Mouse (Mus musculus) B cell, adult 2 months (primary cell): Measurements from ENCODE around the gene Prkar2a.
"Not testable (repeated sequence)": the region's sequence is repeated elsewhere in the genome, so short reads cannot be mapped to it uniquely, and the experiment has no call there.

Experiments used
- DNase-seq, 2 experiments: peaks; one replicate each; pipeline ENCODE4 v3.0.0; 2022

Gene Prkar2a

DNA sequence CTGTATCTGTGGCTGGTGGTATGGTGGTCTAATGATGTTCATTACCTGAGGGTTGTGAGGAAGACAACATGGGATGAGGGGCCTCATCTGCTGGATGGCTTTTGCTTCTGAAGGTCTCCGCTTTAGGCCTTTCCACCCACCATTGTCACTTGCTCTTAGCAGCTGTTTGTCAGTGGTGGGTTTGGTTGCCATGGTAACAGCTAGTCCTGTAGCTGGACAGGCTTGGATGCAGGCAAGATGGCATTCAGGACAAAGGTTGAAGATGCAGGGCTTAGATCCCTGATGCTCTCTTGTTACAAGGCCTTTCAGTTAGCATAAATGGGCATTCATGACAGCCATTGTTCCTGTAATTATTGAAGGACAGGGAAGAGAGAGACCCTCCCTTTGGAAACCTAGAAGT is at the start of gene Prkar2a:
Gene Prkar2a, plus strand, starts transcription at position 209 of the 400 bp plus-strand sequence.
- DNase-seq: no peak

DNA sequence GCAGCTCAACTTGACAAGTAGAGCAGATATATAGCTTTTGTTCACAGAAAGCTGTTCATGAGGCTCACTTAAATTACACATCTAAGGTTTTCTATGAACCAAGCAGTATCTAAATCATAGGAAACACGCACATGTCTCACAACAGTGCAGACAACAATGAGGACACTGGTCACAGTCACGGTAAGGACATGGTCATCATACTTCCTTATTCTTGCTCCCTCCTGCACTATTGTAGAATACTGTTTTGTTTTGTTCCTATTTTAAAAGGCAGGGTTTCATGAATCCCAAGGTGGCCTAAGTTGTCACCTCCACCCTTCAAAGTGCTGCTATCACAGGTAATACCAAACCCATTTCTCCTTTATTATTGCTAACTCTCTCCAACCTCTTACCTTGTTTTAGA is 49.3 kb upstream of the Prkar2a start:
- DNase-seq: no peak

DNA sequence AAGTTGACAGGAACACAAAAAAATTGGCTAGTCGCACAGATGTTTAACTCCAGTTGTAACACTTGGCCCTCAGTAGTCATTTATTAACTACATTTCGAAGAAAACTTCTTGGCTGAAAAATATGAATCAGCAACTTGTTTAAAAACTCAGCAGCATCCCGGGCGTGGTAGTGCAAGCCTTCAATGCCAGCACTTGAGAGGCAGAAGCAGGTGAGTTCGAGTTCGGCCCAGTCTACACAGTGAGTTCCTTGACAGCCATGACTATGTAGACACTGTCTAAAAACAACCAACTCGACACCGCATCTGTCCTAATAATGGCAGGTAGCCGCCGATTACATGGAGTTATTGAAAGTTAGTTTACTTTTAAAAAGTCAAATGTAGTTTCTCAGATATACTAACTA is 40.9 kb upstream of the Prkar2a start:
- DNase-seq: peak in 1 of 2 experiments; percentile 23

DNA sequence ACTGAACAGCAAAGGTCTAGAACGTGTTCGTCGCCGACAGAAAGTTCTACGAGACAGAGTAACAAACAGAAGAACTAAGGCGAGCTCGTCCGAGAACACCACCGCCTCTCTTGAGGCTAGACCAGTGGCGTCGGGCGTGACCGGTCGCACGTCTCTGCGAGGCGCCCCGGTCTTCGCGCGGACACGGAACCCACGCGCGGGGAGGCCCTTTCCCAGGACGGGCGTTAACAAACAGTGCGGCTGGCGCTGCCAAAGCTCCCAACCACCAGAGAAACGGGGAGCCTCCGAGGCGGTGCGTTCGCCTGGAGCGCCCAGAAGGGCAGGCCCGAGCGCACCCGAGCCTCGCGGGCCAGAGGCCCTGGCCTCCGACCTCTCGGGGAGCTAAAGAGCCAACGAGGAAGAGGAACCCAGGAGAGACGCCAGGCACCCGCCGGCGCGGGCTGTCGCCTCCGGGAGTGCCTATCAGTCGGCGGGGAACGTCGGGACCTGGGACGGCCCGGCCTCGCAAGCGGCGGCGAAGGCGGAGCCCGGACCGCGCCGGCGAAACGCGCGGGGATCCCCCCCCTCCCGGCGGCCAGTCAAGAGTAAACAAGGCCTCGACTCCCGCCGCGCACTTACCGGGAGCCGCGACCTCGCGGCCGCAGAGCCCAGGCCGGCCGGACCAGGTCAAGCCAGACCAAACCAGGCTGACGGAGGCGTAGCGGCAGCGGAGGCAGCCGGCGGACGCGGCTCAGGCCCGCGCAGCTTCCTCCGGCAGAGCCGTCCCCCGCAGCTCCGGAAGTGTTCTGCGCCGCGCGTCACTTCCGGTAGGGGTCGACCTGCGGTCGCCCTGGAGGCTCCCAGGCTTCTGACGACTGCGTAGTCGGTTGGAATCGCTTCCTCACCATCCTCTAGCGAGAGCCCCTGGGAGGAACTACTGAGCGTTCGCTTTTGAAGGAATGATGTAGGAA is 40.2 kb upstream of the Prkar2a start, which contains the start of gene Arih2:
Gene Arih2, minus strand, starts transcription at position 776 of the 950 bp plus-strand sequence.
- DNase-seq: peak; percentile 92 to 94

DNA sequence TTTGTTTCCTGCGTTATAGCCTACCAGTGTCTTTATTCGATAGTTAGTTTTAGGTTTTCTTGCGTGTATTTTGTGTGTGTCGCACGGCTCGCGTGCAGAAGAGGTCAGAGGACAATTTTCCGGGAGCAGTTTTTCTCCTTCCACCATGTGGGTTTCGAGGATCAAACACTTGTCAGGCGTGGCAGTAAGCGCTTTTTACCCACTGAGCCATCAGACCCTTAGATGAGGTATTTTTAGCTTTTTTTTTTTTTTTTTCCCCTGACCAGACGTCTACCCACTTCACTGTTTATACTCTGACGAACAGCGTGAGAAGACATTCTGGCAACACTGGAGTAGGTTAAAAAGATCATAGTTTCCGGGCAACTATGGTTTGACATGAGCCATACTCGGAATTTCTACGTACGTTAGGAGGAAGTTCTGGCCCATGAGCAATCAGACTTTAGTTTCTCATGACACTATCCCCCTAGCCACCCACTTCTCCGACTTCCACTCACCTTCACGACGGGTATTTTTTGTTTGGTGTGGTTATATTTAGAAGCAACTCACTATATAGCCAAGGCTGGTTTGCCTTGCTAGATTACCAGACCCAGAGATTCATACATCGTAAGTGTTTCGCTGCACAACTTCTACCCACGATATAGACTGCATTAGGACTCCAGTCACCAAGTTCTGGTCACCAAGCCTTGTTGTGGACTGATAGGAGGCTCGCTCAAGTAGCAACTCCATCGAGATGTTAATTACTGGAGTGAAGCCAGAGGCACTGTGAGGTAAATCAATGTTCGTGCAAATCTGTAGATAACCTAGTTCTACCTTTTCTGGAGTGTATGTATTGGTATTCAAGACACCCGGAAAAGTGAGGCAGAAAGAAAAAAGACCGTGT is 39.3 kb upstream of the Prkar2a start:
- DNase-seq: peak; percentile 39 to 46

DNA sequence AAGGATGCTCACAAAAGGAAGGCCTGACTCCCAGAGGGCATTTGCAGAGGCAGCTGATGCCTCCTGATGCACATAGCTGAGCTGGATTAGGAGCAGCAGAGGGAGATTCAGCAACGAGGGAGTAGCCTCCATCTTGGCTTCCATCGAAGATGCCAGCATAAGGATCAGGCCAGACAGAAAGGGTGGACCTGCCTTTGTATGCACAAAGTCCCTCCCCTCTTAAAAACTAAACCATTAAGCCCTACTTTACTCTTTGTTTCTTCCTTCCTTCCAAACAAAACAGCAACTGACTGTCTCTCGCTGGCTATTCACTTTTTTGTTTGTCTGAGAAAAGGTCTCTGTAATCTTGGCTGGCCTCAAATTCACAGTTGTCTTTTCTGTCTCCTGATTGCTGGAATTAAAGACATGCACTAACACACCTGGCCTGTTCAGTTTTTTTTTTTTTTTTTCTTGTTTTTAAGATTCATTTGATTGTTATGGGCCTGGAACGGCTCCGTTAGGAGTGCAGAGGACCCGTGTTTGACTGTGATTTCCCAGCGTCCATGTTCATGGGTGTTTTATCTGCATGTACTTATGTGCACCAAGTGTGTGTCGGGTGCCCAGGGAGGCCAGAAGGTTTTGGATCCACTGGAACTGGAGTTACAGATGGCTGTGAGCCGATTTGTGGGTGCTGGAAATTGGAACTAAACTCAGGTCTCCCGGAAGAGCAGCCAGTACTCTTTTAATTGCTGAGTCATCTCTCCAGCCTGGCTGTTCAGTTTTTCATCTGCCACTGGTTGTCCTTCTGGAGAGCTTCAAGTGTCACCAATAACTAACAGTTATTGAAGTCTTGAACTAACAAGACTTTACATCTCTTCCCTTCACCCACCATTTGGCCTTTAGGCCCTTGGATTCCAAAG is 34.3 kb upstream of the Prkar2a start:
- DNase-seq: no peak

DNA sequence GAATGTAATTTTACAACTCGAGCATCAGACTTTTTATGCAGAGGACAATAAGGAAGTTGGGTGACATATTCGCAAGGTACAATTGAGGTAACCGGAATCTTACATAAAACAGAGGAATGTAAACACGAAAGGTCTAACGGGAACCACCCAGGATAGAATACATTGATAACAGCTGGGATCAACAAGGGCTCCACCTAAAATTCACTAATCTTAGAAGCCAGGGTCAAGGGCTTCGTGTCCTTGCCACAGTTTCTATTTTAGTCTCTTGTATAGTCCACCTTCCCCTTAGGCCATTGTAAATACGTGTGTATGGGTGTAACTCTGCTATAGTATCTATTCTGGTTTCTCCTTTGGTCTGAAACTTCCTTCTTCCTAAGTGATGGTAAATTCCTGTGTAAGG is 33.2 kb upstream of the Prkar2a start:
- DNase-seq: not testable (repeated sequence)

DNA sequence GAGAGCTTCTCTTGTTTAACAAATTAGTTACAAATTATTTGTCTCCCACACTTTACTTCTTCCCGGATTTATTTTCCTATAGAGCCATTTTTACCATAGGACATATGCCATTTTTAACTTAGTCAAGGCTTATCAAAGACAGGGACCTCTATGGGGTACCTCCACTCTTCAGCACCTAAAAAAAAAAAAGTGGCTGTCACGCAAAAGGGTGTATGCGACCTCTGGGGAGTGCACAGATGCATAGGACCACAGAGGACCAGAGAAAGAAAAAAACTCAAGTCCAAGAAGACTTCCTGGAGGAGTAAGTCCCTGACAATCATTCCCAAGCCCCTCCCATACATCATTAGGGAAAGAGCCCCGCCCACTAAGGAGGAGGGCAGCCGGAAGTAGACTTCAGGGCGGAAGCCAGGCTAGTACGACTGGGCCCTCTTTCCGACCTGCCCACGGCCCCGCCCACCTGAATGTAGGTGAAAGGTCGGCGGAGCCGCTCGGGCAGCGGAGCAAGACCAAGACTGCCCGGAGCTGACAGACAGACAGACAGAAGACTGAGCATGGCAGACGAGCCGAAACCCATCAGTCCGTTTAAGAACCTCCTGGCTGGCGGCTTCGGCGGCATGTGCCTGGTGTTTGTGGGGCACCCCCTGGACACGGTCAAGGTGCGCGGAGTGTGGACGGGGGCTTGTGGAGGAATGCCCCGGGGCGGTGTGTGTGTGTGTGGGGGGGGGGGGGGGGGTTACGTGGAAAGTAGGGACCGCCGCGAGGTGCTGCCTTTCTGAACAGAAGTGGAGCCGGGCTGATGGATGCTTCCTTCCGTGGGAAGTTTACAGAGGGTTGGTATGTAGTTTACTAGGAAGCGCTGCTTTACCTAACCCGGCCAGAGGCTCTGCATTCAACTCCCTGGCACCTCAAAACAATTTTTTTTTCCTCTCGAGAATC is 27.2 kb upstream of the Prkar2a start, which contains the start of gene Slc25a20:
Gene Slc25a20, plus strand, starts transcription at position 412 of the 936 bp plus-strand sequence.
- peak; percentile 83 to 85 for DNase-seq

DNA sequence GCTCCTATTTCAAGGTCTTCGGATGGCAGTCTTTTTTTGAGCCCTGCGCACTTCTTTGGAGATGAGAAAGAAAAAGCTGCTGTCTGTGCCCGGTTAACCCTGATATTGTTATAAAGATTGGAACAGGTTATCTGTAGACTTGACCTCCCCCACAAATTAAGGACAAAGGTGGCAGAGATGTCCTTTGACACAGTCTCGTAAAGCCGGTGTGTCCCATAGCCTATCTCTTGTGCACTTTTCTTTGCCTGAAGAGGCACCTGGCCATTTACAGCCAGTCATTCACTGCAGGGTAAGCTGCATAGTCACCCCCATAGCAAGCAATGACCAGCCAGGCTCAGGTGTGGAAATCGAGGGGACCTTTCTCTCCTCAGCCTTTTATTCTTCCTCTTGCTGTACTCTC is 26.5 kb upstream of the Prkar2a start:
- DNase-seq: no peak

DNA sequence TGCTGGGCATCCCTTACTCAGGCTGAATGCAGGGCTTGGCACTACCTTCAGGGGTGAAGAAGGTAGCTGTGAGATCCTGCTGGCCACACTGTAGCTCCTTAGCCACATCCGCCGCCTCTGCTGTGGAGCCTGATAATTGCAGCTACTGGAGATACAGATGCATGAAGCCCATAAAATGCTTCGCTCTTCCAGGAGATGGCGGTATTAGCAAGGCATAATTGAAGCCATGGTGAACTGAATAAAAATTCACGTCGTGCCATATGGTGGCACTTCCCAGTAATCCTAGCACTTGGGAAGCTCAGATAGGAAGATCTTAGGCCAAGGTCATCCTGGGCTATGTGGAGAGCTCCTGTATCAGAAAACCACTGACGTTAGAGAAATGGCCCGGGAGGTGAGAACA is 19.2 kb upstream of the Prkar2a start:
- no peak for DNase-seq

DNA sequence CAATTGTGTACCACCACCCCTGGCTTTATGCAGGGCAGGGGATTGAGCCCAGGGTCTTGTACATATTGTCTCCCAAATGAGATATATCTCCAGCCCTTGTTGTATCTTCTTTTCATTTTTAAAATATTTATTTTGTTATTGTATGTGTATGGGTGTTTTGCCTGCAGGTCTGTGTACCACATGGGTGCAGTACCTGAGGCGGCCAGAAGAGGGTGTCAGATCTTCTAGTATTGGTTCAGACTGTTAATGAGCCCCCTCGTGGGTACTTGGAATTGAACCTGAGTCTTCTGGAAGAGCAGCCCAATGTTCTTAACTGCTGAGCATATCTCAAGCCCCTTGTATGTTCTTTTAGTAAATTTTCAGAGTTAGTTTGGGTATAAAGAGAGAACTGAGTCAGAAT is 16.0 kb upstream of the Prkar2a start:
- peak; percentile 61 to 70 for DNase-seq

DNA sequence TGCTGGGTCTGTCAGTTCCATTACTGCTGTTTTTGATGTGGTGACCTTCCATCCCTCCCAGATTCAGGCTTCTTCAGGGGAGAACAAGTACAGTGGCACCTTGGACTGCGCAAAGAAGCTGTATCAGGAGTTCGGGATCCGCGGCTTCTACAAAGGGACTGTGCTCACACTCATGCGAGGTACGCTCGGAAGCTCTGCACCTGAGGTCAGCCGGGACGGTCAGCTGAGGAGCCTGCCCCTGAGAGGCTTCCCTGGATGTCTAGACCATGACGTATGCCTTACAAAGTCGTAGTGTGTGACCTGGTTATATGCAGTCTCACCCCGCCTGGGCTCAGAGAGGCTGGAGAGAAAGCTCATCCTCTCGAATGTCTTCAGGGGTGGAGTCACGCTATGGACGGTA is 9.1 kb upstream of the Prkar2a start:
- no peak for DNase-seq

DNA sequence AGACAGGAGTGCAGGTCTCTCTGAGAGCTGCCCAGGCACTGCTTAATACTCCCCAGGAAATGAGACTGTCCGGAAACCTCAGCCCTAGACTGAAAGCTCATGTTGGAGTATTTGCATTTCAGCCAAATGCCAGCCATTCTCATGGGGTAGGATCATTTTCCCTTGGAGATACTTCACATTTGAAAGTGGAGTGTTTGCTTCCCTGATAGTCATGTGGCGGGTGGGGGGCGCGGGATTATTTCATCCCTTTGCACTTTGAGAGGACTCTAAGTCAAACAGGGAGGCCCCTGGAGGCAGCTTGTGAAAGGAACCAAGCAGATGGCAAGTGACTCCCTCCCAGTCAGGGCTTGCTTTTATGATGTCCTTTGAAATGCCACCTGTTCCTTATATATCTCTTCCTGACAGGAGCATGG is 2.6 kb upstream of the Prkar2a start:
- no peak for DNase-seq

DNA sequence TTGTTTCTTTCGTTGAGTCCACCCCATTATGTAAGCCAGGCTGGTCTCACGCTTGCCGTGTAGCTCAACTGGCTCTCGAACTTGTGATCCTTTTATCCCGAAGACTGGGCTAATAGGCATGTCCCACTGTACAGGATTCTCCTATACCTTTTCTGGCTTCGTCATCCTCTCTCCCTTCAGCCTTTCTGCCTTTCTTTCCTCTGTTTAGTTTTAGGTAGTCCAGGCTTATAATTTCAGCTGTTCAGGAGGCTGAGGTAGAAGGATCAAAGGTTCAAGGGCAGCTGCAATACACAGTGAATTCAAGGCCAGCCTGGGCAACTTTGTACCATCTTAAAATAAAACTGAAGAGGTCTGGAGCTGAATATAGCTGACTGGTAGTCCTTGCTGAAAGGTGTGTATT is 1.9 kb upstream of the Prkar2a start:
- DNase-seq: no peak

DNA sequence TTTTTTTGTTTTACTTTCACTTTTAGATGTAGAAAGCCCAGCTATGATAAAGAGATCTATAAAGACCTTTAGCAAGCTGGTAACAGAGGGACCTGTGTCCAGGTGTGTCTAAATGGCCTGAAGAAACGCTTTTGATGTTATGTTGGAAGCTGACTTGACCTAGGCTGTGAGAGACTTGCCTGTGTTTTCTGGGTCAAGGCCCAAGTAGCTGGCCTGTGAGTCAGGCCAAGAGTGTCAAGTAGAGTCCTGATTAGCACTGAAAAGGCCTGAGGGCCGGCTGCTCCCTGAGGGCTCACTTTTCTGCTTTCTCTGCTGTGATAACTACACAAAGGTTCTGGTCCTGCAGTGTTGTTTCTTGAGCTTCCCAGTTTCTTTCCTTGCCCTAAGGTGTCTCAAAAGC is 1.4 kb upstream of the Prkar2a start:
- DNase-seq: no peak

DNA sequence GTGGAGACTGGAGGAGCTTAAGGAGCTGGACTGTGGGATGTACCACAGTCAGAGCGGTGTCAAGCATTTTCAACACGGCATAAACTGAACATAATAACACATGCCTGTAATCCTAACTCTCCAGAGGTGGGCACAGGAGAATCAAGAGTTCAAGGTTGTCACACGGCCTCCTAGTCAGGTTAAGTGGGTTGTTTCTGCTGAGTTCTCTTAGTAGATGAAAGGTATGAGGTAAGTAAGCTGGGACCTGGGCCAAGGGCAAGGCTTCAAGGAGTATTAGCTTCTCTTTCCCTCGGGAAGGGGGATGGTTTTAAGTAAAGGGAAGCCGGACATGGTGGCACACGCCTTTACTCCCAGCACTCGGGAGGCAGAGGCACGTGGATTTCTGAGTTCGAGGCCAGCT is 663 bp upstream of the Prkar2a start:
- DNase-seq: no peak

DNA sequence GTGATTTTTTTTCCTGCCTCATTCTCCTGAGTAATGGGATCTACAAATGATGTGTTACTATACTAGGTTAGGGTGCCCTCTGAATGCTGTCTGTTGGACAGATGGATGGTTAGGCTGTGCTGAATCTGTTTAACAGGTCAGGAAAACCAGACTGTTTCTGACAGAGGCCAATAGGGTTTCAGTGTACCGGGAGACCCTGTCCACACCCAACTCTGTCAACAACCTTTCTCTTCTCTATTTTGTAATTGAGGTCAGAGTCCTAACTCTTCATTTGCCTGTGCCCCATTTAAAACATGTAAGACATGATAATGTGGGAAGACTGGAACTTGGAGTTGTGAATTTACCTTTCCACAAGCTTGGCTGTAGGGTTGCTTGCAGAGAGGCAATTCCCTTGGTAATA is 879 bp downstream of the Prkar2a start:
- DNase-seq: no peak

DNA sequence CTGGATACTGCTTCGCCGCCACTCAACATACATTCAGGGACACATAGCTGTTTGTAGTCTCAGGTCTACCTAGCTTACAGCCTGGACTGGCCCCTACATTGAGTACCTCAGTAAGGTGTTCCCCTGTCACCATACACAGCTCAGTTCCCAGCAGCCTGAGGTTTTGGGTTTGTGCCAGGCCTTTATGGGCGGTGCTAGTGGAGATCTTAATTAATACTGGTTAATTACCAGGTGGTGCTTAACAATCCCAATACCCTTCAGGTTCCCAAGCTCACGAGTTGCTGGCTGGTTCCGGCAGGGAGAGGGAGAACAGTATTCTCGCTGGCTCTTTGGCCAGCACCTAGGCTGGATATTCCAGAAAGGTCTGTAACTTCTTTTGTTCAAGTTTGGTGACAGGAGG is 1.8 kb downstream of the Prkar2a start:
- no peak for DNase-seq

DNA sequence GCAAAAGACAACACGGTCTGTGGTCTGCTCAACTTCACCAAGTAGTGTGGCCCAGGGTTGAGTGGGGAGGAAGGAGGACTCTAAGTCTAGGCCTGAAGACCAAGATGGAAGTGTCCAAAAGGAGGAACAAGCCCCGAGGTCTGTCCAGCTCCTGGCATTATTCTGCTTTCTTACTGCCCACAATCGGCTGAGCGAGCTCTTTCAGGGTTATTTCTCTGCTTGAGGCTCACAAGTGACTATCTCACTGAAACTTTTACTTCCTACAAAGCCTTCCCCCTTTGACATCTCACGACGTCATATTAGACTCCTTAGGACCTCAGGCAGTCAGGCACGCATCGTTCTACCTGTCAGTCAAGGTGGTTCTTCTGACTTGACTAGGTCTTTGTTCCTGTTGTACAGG is 2.3 kb downstream of the Prkar2a start:
- DNase-seq: no peak

DNA sequence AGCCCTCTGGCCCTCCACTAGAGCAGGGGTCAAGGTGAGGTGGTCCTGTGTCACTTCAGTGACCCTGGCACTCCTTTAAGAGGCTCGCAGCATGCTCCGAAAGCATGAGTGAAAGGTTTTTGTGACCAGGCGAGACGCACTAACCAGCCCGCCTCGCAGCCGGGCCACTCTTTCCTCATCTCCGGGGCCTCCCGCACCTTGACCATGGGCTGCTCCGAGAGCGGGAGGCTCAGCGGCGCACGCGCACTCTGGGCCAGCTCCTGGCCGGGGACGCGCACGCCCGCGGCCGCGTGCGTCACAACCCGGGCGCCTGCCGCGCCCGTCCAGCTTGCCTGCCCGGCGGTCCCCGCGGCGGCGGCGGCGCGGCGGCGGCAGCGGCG is 2.7 kb downstream of the Prkar2a start:
- DNase-seq: peak; percentile 68 to 77
